Mouse (Mus musculus): ENCODE data around the gene Zmynd19.

GRCm38 (mm10) chr2:24912189-24912588, 37.4 kb upstream of the Zmynd19 start:
- TF ChIP-seq POLR2A (IDR thresholded peaks at IDR 0.05; ENCODE audit: control insufficient read depth, low read depth, low read length), result no peak
- TF ChIP-seq CTCF (IDR thresholded peaks at IDR 0.05; ENCODE audit: control insufficient read depth, insufficient read depth, insufficient replicate concordance, low read depth, low read length), result no peak

All from testis, adult 2 months (tissue).